In genomic region chr4:46452855-46453719, GRCm38 (mm10) we compare ENCODE assay signal across 8 mouse cellular contexts. TPM values are rescaled to one million over a fixed set of nuclear protein-coding genes. Genes with fewer than 3 reads are reported as not detected.
DNase-seq lines count a peak whose midpoint lies in the region; ATAC-seq and TF ChIP-seq lines count a peak whose summit lies in the region.

No protein-coding gene starts in this region.

- intact Hi-C loops in heart, postnatal 10 days (cut with DNase I): loop anchor here (1.0 to 2.0 kb wide), 2 partner anchors 34 to 63 kb away; no protein-coding TSS in a partner anchor

- in situ Hi-C loops in CH12.LX (cut with MboI; ENCODE audit: low pct_ligation_motif_present, low pct_unique_long_range_greater_than_20kb, low sequenced_read_pairs): no loop called here

- 0 out of 2 replicates have a peak, but pooled peaks have one; percentile 45 for TF ChIP-seq EP300 in CH12.LX (IDR thresholded peaks at IDR 0.05; ENCODE audit: low read length)

- H3K27ac ChIP-seq in heart, embryonic 12.5 days (ENCODE audit: poor library complexity, severe bottlenecking): peak overlapping the region; percentile 100
- peak overlapping the region; percentile 93 for H3K27ac ChIP-seq in CH12.LX (ENCODE audit: insufficient read depth, low read depth)
- peak overlapping the region; percentile 98 for H3K27ac ChIP-seq in forebrain, embryonic 15.5 days (replicated peaks)
- H3K27ac ChIP-seq in macrophage: peak overlapping the region; percentile 67

- H3K9ac ChIP-seq in heart, embryonic 12.5 days: peak overlapping the region; percentile 99
- H3K9ac ChIP-seq in CH12.LX (ENCODE audit: insufficient read depth, low read depth): peak overlapping the region; percentile 100
- peak overlapping the region; percentile 94 for H3K9ac ChIP-seq in forebrain, embryonic 15.5 days (replicated peaks)

- H3K4me3 ChIP-seq in heart, embryonic 12.5 days: peak overlapping the region; percentile 98
- H3K4me3 ChIP-seq in CH12.LX (replicated peaks in 1 of 3; ENCODE audit: low read depth in 2 of 3, low read length in 2 of 3, poor library complexity in 1 of 3) (peak overlapping the region; percentile 61 to 96 (median 80)), macrophage (ENCODE audit: inconsistent target) (peak overlapping the region; percentile 40)
- peak overlapping the region; percentile 92 for H3K4me3 ChIP-seq in forebrain, embryonic 15.5 days

- no peaks in the 10 kb centered on the region for H3K27me3 ChIP-seq in heart, embryonic 12.5 days (replicated peaks)
- H3K27me3 ChIP-seq in CH12.LX (replicated peaks): no peaks in the 10 kb centered on the region
- H3K27me3 ChIP-seq in forebrain, embryonic 15.5 days: no peaks in the 10 kb centered on the region

- no peak for DNase-seq in heart, postnatal 10 days
- peak; percentile 68 for DNase-seq in CH12.LX (ENCODE audit: extremely low read depth)
- no peak for DNase-seq in layer of hippocampus, adult 9-10 months (ENCODE audit: low spot score)
- DNase-seq in spleen, adult 18-20 months: no peak
- no peak for DNase-seq in frontal cortex, postnatal 25 days (ENCODE audit: low spot score in 2 of 2)

- TF ChIP-seq POLR2A in CH12.LX (IDR thresholded peaks at IDR 0.05; ENCODE audit: low read depth, low read length): peak; percentile 58

- 37% methylated on average over 13 of the region's 13 CpGs for WGBS in heart, embryonic 12.5 days
- WGBS in forebrain, embryonic 15.5 days: 40% methylated on average over 13 of the region's 13 CpGs
- 31% methylated on average over 13 of the region's 13 CpGs for WGBS in macrophage (ENCODE audit: missing documents)

- H3K4me2 ChIP-seq in heart, embryonic 12.5 days: peak overlapping the region; percentile 84
- peak overlapping the region; percentile 88 for H3K4me2 ChIP-seq in CH12.LX (ENCODE audit: insufficient read depth, low read depth, poor library complexity, severe bottlenecking)
- H3K4me2 ChIP-seq in forebrain, embryonic 15.5 days (replicated peaks): peak overlapping the region; percentile 90

- no peak for ATAC-seq in heart, embryonic 12.5 days (ENCODE audit: insufficient number of reproducible peaks, low FRiP score)
- ATAC-seq in forebrain, embryonic 15.5 days (replicated peaks): no peak

- dilution Hi-C loops in CH12.LX (cut with MboI; ENCODE audit: extremely low pct_ligation_motif_present, extremely low pct_unique_long_range_greater_than_20kb, low sequenced_read_pairs): no loop called here

- peaks cover 63% of the 10 kb centered on the region for H3K79me2 ChIP-seq in CH12.LX (replicated peaks; ENCODE audit: control insufficient read depth, extremely low read depth, insufficient read depth, poor library complexity, severe bottlenecking)
- peaks cover 57% of the 10 kb centered on the region for H3K79me2 ChIP-seq in macrophage (ENCODE audit: inconsistent target)

- no peaks in the 10 kb centered on the region for H3K9me3 ChIP-seq in heart, embryonic 12.5 days (replicated peaks)
- no peaks in the 10 kb centered on the region for H3K9me3 ChIP-seq in CH12.LX (replicated peaks; ENCODE audit: low read length)
- no peaks in the 10 kb centered on the region for H3K9me3 ChIP-seq in forebrain, embryonic 15.5 days

- peaks cover 5% of the 10 kb centered on the region; the same call in 1 of the 2 replicates for H3K36me3 ChIP-seq in heart, embryonic 12.5 days
- peaks cover 0 to 31% of the 10 kb centered on the region in 2 experiments for H3K36me3 ChIP-seq in CH12.LX (replicated peaks in 1 of 2; ENCODE audit: control insufficient read depth in 1 of 2, insufficient read depth in 1 of 2, low read length in 1 of 2)
- H3K36me3 ChIP-seq in forebrain, embryonic 15.5 days: no peaks in the 10 kb centered on the region
- no peaks in the 10 kb centered on the region for H3K36me3 ChIP-seq in macrophage (ENCODE audit: inconsistent target)

- no peak for TF ChIP-seq RAD21 in CH12.LX (IDR thresholded peaks at IDR 0.05; ENCODE audit: low read depth, low read length)

- no peak for TF ChIP-seq CTCF in CH12.LX (conservative IDR thresholded peaks at IDR 0.05 in 1 of 2, IDR thresholded peaks at IDR 0.05 in 1 of 2; ENCODE audit: low read depth in 2 of 2, low read length in 2 of 2)

- H3K4me1 ChIP-seq in heart, embryonic 12.5 days (replicated peaks): peaks cover 59% of the 10 kb centered on the region
- peaks cover 21 to 55% of the 10 kb centered on the region in 2 experiments for H3K4me1 ChIP-seq in CH12.LX (ENCODE audit: control insufficient read depth in 1 of 2, insufficient read depth in 2 of 2)
- peaks cover 37% of the 10 kb centered on the region for H3K4me1 ChIP-seq in forebrain, embryonic 15.5 days

TF ChIP-seq in CH12.LX, 34 proteins besides CTCF, POLR2A, EP300 and RAD21:
- TF ChIP-seq MYC (IDR thresholded peaks at IDR 0.05; ENCODE audit: low read depth, low read length) (0 out of 2 replicates have a peak, but pooled peaks have one; percentile 23), ZMIZ1 (IDR thresholded peaks at IDR 0.05; ENCODE audit: low read depth, low read length) (peak; percentile 2), HCFC1 (IDR thresholded peaks at IDR 0.05; ENCODE audit: low read depth, low read length) (peak; percentile 15; the same call in 1 of the 2 replicates), TCF12 (IDR thresholded peaks at IDR 0.05; ENCODE audit: low read depth, low read length) (no peak), MAZ (IDR thresholded peaks at IDR 0.05; ENCODE audit: low read depth, low read length) (peak; percentile 40; the same call in 1 of the 2 replicates), BHLHE40 (IDR thresholded peaks at IDR 0.05; ENCODE audit: low read depth, low read length) (peak; percentile 55), NELFE (IDR thresholded peaks at IDR 0.05; ENCODE audit: low read depth, low read length) (peak; percentile 56; the same call in 1 of the 2 replicates), MAX (IDR thresholded peaks at IDR 0.05; ENCODE audit: low read length) (peak; percentile 45; the same call in 1 of the 2 replicates), MXI1 (IDR thresholded peaks at IDR 0.05; ENCODE audit: low read depth, low read length) (peak; percentile 46; the same call in 1 of the 2 replicates), TBP (conservative IDR thresholded peaks at IDR 0.05; ENCODE audit: low read depth, low read length) (peak; percentile 89), JUN (IDR thresholded peaks at IDR 0.05; ENCODE audit: insufficient read depth, low read depth, low read length) (no peak), USF1 (IDR thresholded peaks at IDR 0.05; ENCODE audit: low read depth, low read length) (no peak), CHD1 (IDR thresholded peaks at IDR 0.05; ENCODE audit: low read depth, low read length) (peak; percentile 85), GABPA (IDR thresholded peaks at IDR 0.05; ENCODE audit: insufficient replicate concordance, low read depth, low read length) (no peak)
TF ChIP-seq in CH12.LX: peak in this region for 10.

RNA-seq across cellular contexts. Expression of gene Anp32b, which starts 2.4 kb away (rescaled TPM):
- 209 and 214 TPM in 2 replicates for polyA plus RNA-seq in heart, embryonic 12.5 days (2016; fragmentation: Nextera tagmentation; extraction: Ambion mirVana)
- total RNA-seq in heart, postnatal 10 days (2021): 10 to 100 TPM; 86.8 to 90.9 TPM
- total RNA-seq in CH12.LX (2012; rRNA removed): 37.5 and 45.2 TPM in 2 replicates
- 22.9 and 29.4 TPM in 2 replicates for total RNA-seq in CH12.LX (2014; rRNA removed)
- polyA plus RNA-seq in CH12.LX (2012; ENCODE audit: insufficient read length, low read depth): 864 and 1,039 TPM in 2 replicates
- 109 and 115 TPM in 2 replicates for polyA plus RNA-seq in forebrain, embryonic 15.5 days (2015; fragmentation: Nextera tagmentation; extraction: Ambion mirVana)
- total RNA-seq in macrophage (2018; cell fraction: chromatin; rRNA removed): 10 to 100 TPM in 25 of 26 experiments, 1 to 10 TPM in 1; 9.4 to 62.2 (median 32.0) TPM
- 100 to 1,000 TPM; 103 to 197 (median 144) TPM for total RNA-seq in macrophage (2018; cell fraction: cytosol; rRNA removed)
- total RNA-seq in macrophage (2018; cell fraction: nucleus; rRNA removed): 100 to 1,000 TPM in 5 of 26 experiments, 10 to 100 TPM in 21; 34.2 to 193 (median 70.5) TPM
- 116 to 339 TPM (median 295 TPM) in 3 replicates for polyA plus RNA-seq in macrophage (2018)

RNA-seq across cellular contexts. Expression of gene Nans, which starts 36.0 kb away (rescaled TPM):
- 62.2 and 68.3 TPM in 2 replicates for polyA plus RNA-seq in heart, embryonic 12.5 days (2016; fragmentation: Nextera tagmentation; extraction: Ambion mirVana)
- total RNA-seq in heart, postnatal 10 days (2021): 10 to 100 TPM; 30.6 to 34.5 TPM
- 103 and 119 TPM in 2 replicates for total RNA-seq in CH12.LX (2012; rRNA removed)
- 140 and 150 TPM in 2 replicates for total RNA-seq in CH12.LX (2014; rRNA removed)
- polyA plus RNA-seq in CH12.LX (2012; ENCODE audit: insufficient read length, low read depth): 127 and 173 TPM in 2 replicates
- 78.5 and 84.2 TPM in 2 replicates for polyA plus RNA-seq in forebrain, embryonic 15.5 days (2015; fragmentation: Nextera tagmentation; extraction: Ambion mirVana)
- 10 to 100 TPM in 5 of 26 experiments, 1 to 10 TPM in 21; 1.9 to 14.7 (median 6.4) TPM for total RNA-seq in macrophage (2018; cell fraction: chromatin; rRNA removed)
- 10 to 100 TPM; 20.9 to 34.7 (median 26.7) TPM for total RNA-seq in macrophage (2018; cell fraction: cytosol; rRNA removed)
- 10 to 100 TPM in 10 of 26 experiments, 1 to 10 TPM in 16; 5.6 to 19.6 (median 8.4) TPM for total RNA-seq in macrophage (2018; cell fraction: nucleus; rRNA removed)
- 32.4 to 51.6 TPM (median 48.9 TPM) in 3 replicates for polyA plus RNA-seq in macrophage (2018)

RNA-seq across cellular contexts. Expression of gene Hemgn, which starts 39.8 kb away (rescaled TPM):
- 9.7 and 12.4 TPM in 2 replicates for polyA plus RNA-seq in heart, embryonic 12.5 days (2016; fragmentation: Nextera tagmentation; extraction: Ambion mirVana)
- total RNA-seq in heart, postnatal 10 days (2021): under 1 TPM; 0.17 to 0.43 TPM
- total RNA-seq in CH12.LX (2012; rRNA removed): 0.04 TPM in 1 of 2 replicates, not detected in the other
- total RNA-seq in CH12.LX (2014; rRNA removed): 0.09 TPM in 1 of 2 replicates, not detected in the other
- 0.11 TPM in 1 of 2 replicates, not detected in the other for polyA plus RNA-seq in CH12.LX (2012; ENCODE audit: insufficient read length, low read depth)
- polyA plus RNA-seq in forebrain, embryonic 15.5 days (2015; fragmentation: Nextera tagmentation; extraction: Ambion mirVana): 0.24 TPM in 1 of 2 replicates, not detected in the other
- not detected for total RNA-seq in macrophage (2018; cell fraction: chromatin; rRNA removed)
- not detected for total RNA-seq in macrophage (2018; cell fraction: cytosol; rRNA removed)
- total RNA-seq in macrophage (2018; cell fraction: nucleus; rRNA removed): not detected
- not detected in 3 replicates for polyA plus RNA-seq in macrophage (2018)

Comparison
In these comparisons a context has a peak if more than half of its experiments do, and no peak if none do; other contexts are left out.
1. H3K4me3 ChIP-seq: peak in every context shown above with its lines; median percentile 98 in heart, embryonic 12.5 days; 92 in forebrain, embryonic 15.5 days; 80 in CH12.LX; 40 in macrophage.